Mouse (Mus musculus) spleen, postnatal 14 days (tissue): ENCODE measurements around the gene Fat3.

Source experiments
- DNase-seq, 2 experiments: peaks; one replicate each; pipeline ENCODE4 v3.0.0; 2021 to 2022; ENCODE audit warnings: low spot score in 2 of 2

The Fat3 gene

GRCm38 (mm10) chr9:15953585-15954337, 547.3 kb downstream of the Fat3 start:
- no peak for DNase-seq

DNA sequence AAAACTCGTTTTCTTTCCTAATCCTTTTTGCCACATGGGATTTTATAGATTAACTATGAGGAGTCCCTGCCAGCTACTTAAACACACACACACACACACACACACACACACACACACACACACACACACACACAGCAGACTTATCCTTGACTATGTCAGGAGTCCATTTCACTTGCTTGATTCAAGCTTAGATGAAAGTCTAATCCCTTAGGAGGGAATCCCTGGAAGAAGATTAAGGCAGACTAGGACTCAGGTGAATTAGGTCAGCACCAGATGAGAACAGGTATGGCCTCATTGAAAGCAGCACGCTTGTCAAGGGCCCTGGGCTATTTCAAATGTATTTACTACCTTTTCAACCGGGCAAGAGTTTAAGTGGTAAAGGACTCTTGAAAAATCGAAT, 553.0 kb downstream of the Fat3 start:
- DNase-seq = no peak

- no peak for DNase-seq
Measured at GRCm38 (mm10) chr9:15944182-15944581, 556.9 kb downstream of the Fat3 start.

- DNase-seq = no peak
Measured at GRCm38 (mm10) chr9:15943486-15944153, 557.5 kb downstream of the Fat3 start.

DNA sequence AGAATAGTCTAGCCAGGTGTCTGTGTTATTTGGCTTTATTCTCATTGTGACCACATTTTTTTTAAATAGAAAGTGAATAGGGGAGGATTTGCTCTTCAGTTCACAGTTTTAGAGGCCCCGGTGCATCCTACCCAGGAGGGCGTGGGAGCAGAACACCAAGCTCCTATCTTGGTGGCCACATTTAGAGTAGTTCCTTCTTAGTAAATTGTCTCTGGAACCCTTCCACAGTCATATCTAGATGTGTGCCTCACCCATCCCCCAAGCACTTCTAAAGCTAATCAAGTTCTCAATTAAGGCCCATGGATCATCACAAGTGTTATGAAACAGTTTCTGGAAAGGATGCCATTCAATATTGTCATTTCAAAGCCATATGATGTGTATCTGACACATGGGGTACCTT, 559.3 kb downstream of the Fat3 start:
- DNase-seq = no peak

DNA sequence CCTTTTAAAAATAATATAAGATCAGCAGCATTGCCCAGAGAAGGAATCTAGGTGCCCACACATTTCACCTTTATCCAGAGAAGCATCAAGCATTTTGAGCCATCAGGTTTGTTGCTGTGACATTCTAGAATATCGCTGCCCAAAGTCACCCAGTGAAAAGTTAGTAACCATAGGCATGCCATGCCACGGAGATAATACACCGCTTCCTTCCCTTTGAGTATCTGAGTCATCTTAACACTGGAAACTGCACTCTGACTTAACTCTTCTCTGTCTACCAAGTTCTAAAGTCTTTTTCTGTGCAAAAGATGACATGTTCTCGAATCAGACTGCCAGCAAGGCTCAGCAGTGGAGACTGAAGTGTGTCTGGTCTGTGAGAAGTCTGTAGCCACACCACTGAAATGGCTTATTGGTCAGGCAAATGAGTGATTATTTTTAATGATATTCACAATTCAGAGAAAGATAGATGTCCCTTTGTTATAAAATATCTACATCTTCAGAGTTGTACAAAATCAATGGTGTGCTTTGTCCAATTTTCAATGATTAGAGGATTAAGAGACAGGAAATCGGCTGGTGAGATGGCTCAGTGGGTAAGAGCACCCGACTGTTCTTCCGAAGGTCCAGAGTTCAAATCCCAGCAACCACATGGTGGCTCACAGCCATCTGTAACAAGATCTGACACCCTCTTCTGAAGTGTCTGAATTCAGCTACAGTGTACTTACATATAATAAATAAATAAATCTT, 560.0 kb downstream of the Fat3 start:
- DNase-seq = no peak

GRCm38 (mm10) chr9:15939594-15939993, 561.5 kb downstream of the Fat3 start:
- no peak for DNase-seq

DNA sequence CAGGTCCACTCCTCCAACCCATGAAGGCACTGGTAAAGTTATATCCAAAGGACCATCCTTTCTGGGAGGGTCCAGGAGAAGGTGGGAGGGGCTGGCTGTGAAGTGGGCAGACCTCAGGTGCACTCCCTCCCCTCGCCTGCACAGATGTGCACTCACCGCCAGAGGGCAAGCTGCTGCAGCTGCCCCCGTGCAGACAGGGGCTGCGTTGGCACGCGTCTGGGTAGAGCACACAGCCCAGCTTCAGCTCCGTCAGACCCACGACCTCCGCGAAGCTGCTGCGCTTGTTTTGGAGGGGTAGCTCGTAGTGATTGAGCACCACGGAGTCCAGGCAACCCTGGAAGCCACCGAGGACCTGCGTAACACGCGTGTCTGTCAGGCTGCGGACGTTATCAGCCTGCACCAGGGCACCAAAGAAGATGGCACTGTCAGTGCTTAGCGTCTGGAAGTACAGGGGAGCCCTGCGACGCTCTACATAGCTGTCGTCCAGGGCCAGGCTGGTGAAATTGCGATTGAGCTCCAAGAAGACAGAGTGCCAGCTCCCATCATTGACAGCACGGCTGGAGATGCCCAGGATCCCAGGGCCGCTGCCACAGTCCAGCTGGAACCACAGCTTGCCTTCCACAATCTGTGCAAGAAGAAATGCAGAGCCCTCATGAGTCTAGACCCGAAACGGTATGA, 563.1 kb downstream of the Fat3 start:
- no peak for DNase-seq

DNA sequence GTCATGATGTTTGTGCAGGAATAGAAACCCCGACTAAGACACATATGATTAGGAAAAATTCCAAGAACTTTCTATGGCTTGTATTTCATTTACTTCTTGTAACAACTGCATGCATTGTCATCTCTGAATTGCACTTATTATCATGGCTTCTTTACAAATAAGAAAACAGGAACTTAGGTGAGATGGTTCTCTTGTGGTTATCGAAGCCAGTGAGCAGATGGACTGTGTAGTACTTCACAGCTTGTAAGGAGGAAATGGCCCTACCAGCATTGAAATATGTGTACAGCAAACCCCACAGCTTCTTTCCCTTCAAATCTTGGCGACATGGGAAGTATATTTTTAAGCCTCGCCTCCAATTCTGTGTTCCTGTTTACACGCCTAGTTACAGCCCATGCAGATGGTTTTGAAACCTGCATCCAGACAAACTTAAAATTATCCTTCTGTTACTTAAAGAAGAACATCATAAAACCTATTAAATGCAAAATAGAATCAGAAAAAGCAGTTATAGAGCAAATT, 570.1 kb downstream of the Fat3 start:
- DNase-seq = no peak

DNA sequence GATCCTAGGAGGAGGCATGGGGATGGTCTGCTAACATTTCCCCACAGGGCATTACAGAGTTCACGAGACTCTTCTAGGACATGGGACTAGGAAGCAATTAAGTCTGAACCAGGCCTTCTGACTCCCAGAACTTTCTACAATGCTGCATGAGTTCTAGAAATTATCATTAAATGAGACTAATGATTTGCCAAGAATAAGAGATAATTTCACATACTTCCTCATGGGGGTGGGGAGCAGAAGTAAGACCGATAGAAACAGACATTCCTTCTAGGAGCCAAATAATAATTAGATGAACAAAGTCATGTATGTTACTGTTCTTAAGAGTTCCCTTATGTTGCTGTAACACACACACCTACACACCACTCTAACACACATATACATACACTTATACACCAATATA, 572.8 kb downstream of the Fat3 start:
- no peak for DNase-seq

GRCm38 (mm10) chr9:15927378-15928083, 573.6 kb downstream of the Fat3 start:
- DNase-seq = no peak

- DNase-seq = no peak
Measured at GRCm38 (mm10) chr9:15925237-15925636, 575.8 kb downstream of the Fat3 start.

DNA sequence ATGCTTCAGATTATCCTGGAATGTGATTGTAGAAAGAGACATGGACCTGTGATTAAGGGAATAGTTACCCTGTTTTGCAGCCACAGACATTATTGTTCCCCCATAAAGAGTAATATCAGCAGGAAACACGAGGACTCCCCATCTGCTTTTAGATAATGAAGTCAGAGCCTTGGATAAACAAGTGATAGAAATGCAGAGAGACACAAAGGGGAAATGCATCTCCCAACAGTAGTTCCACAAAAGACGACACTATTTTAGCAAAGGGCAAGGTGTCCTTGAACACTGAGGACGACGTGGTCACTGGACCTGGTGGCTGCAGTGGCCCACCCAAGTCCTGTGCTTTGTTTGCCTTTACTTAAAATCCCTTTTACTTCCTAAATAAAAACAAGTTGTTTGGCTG, 580.8 kb downstream of the Fat3 start:
- DNase-seq = no peak

GRCm38 (mm10) chr9:15919373-15920005, 581.6 kb downstream of the Fat3 start:
- no peak for DNase-seq

DNA sequence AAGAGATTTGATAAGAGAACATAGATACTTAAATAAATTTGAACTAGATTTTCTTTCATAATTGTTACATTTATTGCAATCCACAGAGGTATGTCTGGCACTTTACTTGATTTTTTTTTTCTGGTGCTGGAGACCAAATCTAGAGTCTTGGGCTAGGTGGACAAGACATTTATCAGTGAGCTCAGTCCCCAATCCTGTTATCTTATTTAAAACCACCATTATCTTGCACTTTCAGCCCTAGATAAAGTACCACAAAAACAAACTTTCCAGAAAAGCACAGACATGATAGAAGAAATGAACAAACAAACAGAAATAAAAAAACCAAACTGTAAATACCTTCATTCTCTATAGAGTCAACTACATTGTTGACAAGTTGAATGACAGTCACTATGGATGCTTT, 584.5 kb downstream of the Fat3 start:
- no peak for DNase-seq

DNA sequence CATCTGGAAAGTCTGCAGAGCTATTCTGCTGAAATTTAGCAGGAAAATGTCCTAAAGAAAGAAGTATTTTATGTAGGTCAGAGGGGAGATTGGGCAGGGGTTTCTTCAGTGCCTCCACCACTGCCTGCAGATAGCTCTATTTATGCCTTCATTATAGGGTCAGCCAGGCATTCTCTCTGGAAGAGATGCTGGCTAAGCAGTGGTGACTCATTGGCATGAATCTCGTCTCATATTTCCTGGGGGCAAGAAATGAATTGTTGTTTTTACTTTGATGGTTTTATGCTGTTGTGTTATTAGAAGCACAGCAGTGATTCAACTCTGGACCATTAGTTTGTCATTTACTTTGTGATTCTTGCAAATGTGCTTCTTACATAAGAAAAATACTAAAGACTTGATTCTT, 588.4 kb downstream of the Fat3 start:
- DNase-seq = no peak

DNA sequence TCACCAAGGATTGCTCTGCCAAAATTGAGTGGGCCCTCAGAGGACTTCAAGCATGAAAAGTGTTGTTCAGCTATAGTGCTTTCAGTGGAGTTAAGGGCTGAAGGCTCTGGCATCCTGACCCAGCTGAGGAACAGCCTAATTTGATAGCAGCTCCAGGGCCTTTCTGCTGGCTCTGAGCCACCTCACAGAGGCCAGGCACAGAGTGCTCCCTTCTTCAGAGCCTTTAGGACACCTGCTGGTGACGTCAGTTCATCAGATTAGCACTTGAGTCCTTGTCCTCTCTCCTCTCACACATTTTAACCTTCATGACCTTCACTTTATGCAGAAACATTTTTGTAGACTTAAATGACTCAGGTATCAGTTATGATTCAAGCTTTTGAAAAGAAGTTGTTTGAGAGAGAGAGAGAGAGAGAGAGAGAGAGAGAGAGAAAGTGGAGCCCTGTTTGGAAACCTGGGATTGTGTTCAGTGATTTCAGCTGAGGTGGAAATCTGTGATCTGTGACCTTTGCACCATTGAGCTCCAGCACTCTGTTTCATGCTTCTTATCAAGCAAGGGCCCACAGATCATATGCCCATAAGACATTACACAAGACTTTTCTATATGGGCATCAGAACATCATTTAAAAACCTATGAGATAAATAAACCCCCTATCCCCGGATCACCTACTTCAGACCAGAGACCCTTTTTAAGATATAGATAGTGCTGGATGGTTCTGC, 591.5 kb downstream of the Fat3 start:
- DNase-seq = no peak

GRCm38 (mm10) chr9:15903948-15904750, 596.9 kb downstream of the Fat3 start:
- no peak for DNase-seq

GRCm38 (mm10) chr9:15898112-15898511, 603.0 kb downstream of the Fat3 start:
- no peak for DNase-seq
